ENCODE assay signal across 26 mouse cellular contexts in genomic region chr2:179533196-179533595, GRCm38 (mm10).
DNase-seq lines count a peak whose midpoint lies in the region; ATAC-seq and TF ChIP-seq lines count a peak whose summit lies in the region.
"Had no signal": no experiment of that assay in that cellular context is flagged by ENCODE, and none has a peak within 500 bp of the region (broad histone marks: within the 10 kb centered on the region; RNA-seq: fewer than 3 reads in every experiment).

No protein-coding gene starts in this region.

- H3K36me3 ChIP-seq in hindbrain, postnatal 0 days (ENCODE audit: insufficient read depth, low read length): no peaks in the 10 kb centered on the region
- no peaks in the 10 kb centered on the region for H3K36me3 ChIP-seq in hindbrain, embryonic 14.5 days (replicated peaks; ENCODE audit: control insufficient read depth, insufficient read depth)
- H3K36me3 ChIP-seq: embryonic facial prominence, embryonic 12.5 days; forebrain, embryonic 15.5 days; heart, embryonic 15.5 days; limb, embryonic 13.5 days; lung, embryonic 15.5 days; stomach, embryonic 15.5 days had no signal

- no peak for ATAC-seq in hindbrain, postnatal 0 days
- ATAC-seq in hindbrain, embryonic 14.5 days (ENCODE audit: low FRiP score): no peak
- ATAC-seq: activated CD4-positive, CD25-positive, alpha-beta regulatory T cell, adult 4 months; forebrain, embryonic 15.5 days; intestine, embryonic 16.5 days had no signal

- peak; percentile 44 for DNase-seq in cerebellum, adult 11-12 months
- no peak for DNase-seq in cerebellum, adult 8-10 months
- peak; percentile 16 for DNase-seq in hindbrain, postnatal 0 days (ENCODE audit: low spot score)
- DNase-seq in hindbrain, embryonic 14.5 days (ENCODE audit: low spot score): no peak
- DNase-seq in brain, adult 2 months (ENCODE audit: low read depth, low spot score): peak; percentile 55
- DNase-seq in cerebellum, postnatal 36 days: peak; percentile 24 to 28
- no peak for DNase-seq in kidney, postnatal 36 days
- DNase-seq: adrenal gland, adult 2 months; adrenal gland, postnatal 36 days; embryo, embryonic 11 days; gastrocnemius, postnatal 10 days; kidney, adult 8-10 months; layer of hippocampus, adult 9-11 months; midbrain, embryonic 14.5 days; right cerebral cortex, postnatal 25 days had no signal

- H3K27ac ChIP-seq in hindbrain, postnatal 0 days: no peak overlapping the region
- H3K27ac ChIP-seq in hindbrain, embryonic 14.5 days: no peak overlapping the region
- H3K27ac ChIP-seq: embryonic facial prominence, embryonic 12.5 days; forebrain, embryonic 15.5 days; heart, embryonic 15.5 days; kidney, postnatal 0 days; limb, embryonic 13.5 days; lung, embryonic 15.5 days; stomach, embryonic 15.5 days had no signal

- H3K4me3 ChIP-seq in hindbrain, postnatal 0 days (ENCODE audit: low read length): no peak overlapping the region
- no peak overlapping the region for H3K4me3 ChIP-seq in hindbrain, embryonic 14.5 days (replicated peaks; ENCODE audit: low read length)
- H3K4me3 ChIP-seq: embryonic facial prominence, embryonic 12.5 days; forebrain, embryonic 15.5 days; heart, embryonic 15.5 days; limb, embryonic 13.5 days; lung, embryonic 15.5 days; stomach, embryonic 15.5 days had no signal

- H3K4me2 ChIP-seq in hindbrain, postnatal 0 days (ENCODE audit: low read depth, low read length): no peak overlapping the region
- no peak overlapping the region for H3K4me2 ChIP-seq in hindbrain, embryonic 14.5 days (replicated peaks)
- H3K4me2 ChIP-seq: embryonic facial prominence, embryonic 12.5 days; forebrain, embryonic 15.5 days; heart, embryonic 15.5 days; limb, embryonic 13.5 days; liver, embryonic 11.5 days; lung, embryonic 15.5 days; stomach, embryonic 15.5 days had no signal

- no peak overlapping the region for H3K9ac ChIP-seq in hindbrain, postnatal 0 days (replicated peaks; ENCODE audit: low read length)
- no peak overlapping the region for H3K9ac ChIP-seq in hindbrain, embryonic 14.5 days
- H3K9ac ChIP-seq: embryonic facial prominence, embryonic 12.5 days; forebrain, embryonic 15.5 days; heart, embryonic 15.5 days; limb, embryonic 13.5 days; lung, embryonic 15.5 days; stomach, embryonic 15.5 days had no signal

- peaks cover 19% of the 10 kb centered on the region for H3K4me1 ChIP-seq in hindbrain, postnatal 0 days (ENCODE audit: insufficient read depth, low read length)
- peaks cover 35% of the 10 kb centered on the region for H3K4me1 ChIP-seq in hindbrain, embryonic 14.5 days (replicated peaks; ENCODE audit: control insufficient read depth, insufficient read depth, low read length)
- H3K4me1 ChIP-seq: heart, embryonic 15.5 days; lung, embryonic 15.5 days; stomach, embryonic 15.5 days had no signal

- 67% methylated on average over 6 of the region's 6 CpGs for WGBS in hindbrain, postnatal 0 days
- WGBS in hindbrain, embryonic 14.5 days: 72% methylated on average over 6 of the region's 6 CpGs

- no peak for TF ChIP-seq CTCF in hindbrain, postnatal 0 days (IDR thresholded peaks at IDR 0.05; ENCODE audit: low read depth)

- no peaks in the 10 kb centered on the region for H3K27me3 ChIP-seq in hindbrain, postnatal 0 days (ENCODE audit: insufficient read depth, low read length)
- no peaks in the 10 kb centered on the region for H3K27me3 ChIP-seq in hindbrain, embryonic 14.5 days (ENCODE audit: control insufficient read depth, insufficient read depth, low read length)
- H3K27me3 ChIP-seq: CH12.LX; forebrain, embryonic 15.5 days; heart, embryonic 15.5 days; lung, embryonic 15.5 days; stomach, embryonic 15.5 days had no signal

- no peaks in the 10 kb centered on the region for H3K9me3 ChIP-seq in hindbrain, postnatal 0 days (ENCODE audit: low read length)
- no peaks in the 10 kb centered on the region for H3K9me3 ChIP-seq in hindbrain, embryonic 14.5 days (ENCODE audit: control insufficient read depth, low read length)
- H3K9me3 ChIP-seq: embryonic facial prominence, embryonic 12.5 days; forebrain, embryonic 15.5 days; heart, embryonic 15.5 days; limb, embryonic 13.5 days; lung, embryonic 15.5 days; stomach, embryonic 15.5 days had no signal

Comparison
In these comparisons a context has a peak if more than half of its experiments do, and no peak if none do; other contexts are left out.
1. DNase-seq: peak in cerebellum, adult 11-12 months (single experiment), hindbrain, postnatal 0 days (single experiment), brain, adult 2 months (single experiment) and cerebellum, postnatal 36 days (2 of 2); none in cerebellum, adult 8-10 months (single experiment), hindbrain, embryonic 14.5 days (single experiment) and kidney, postnatal 36 days (0 of 2).